Mouse (Mus musculus) splenic B cell, adult 2 months (primary cell): Measurements from ENCODE around the gene Lrit3.
A peak's percentile ranks its signal among the peaks of the same experiment; 100 is the strongest.
"Not testable (repeated sequence)": the region's sequence is repeated elsewhere in the genome, so short reads cannot be mapped to it uniquely, and the experiment has no call there.

Experiments used
- DNase-seq: peaks from one replicate; pipeline ENCODE4 v3.0.0-alpha.2; 2011; ENCODE audit warnings: low read depth, low spot score
- H3K27me3 ChIP-seq: 2 replicates; pipeline ENCODE4 v1.6.1; 2012; ENCODE audit warnings: mild to moderate bottlenecking, low read length, moderate library complexity, mixed read lengths; ENCODE audit not compliant: control insufficient read depth, poor library complexity, insufficient read depth, severe bottlenecking
- H3K36me3 ChIP-seq: 2 replicates; pipeline ENCODE4 v1.6.1; 2012; ENCODE audit warnings: mild to moderate bottlenecking, low read length, moderate library complexity, mixed read lengths; ENCODE audit not compliant: control insufficient read depth, poor library complexity, insufficient read depth, severe bottlenecking

Gene Lrit3

DNA sequence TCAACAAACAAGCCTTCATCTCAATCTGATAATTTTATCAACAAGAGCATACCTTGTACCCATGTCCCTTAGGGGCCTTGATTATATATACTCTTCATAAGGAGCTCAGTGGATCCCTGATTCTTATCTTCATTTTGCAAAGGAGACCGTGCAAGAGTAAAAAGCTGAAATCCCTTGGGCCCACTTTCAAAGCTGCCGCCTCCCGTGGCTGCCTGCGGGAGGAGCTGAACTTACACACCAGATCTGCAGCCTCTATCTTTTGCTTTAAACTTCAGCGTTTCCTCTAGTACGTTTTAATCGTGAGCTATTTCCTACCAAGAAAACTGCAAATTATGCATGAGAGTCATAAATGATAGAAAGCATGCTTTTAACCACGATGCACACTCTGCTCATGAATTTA lies 17.9 kb upstream of the Lrit3 start:
- Histone ChIP-seq H3K27me3 (no peaks in the 10 kb centered on the region), H3K36me3 (no peaks in the 10 kb centered on the region)
- no peak for DNase-seq

DNA sequence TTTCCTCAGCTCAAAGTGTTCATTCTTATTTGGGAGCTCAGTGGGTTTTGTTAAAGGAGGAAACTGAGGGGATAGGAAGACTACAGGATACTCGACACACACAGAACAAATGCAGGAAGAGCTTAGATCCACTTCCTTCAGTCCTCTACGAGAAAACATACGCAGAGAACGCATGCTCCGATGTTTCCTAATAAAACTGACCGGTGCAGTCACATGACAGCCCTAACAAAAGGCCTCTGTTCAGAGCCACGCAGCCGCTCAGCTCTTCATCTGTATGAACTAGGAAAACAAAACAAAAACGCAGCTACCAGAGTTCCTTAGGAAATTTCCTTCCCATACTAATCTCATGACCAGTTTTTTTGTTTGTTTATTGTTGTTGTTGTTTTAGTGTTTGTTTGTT lies 17.0 kb upstream of the Lrit3 start:
- no peak for DNase-seq
- H3K36me3 ChIP-seq = no peaks in the 10 kb centered on the region
- no peaks in the 10 kb centered on the region for H3K27me3 ChIP-seq

GRCm38 (mm10) chr3:129799011-129799410 lies 4.8 kb downstream of the Lrit3 start:
- H3K27me3 ChIP-seq = no peaks in the 10 kb centered on the region
- DNase-seq = no peak

DNA sequence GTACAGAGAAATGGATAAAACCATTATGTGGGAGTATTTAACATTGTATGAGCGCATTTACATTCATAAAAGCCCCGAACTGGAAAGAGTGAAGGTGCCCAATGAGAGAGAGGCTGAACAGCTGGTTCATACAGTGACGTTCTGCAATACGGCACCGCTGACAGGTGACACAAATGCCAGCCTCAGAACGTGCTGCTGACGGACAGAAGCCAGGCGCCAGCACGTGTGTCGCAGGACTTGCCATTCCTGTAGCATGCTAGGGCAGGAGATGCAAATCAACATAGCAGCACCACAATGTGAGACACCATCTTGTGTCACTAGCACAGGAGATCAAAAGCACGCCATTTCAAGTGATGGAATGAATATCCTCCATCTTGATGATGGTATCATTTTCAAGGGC lies 5.3 kb downstream of the Lrit3 start:
- no peak for DNase-seq
- no peaks in the 10 kb centered on the region for H3K27me3 ChIP-seq
- no peaks in the 10 kb centered on the region for H3K36me3 ChIP-seq

More at GRCm38 (mm10) chr3:129799011-129799410, 4.8 kb downstream of the Lrit3 start:
- H3K36me3 ChIP-seq = no peaks in the 10 kb centered on the region

- Histone ChIP-seq H3K27me3 (no peaks in the 10 kb centered on the region), H3K36me3 (no peaks in the 10 kb centered on the region)
- no peak for DNase-seq
Observed at GRCm38 (mm10) chr3:129797341-129797740, 6.5 kb downstream of the Lrit3 start.

DNA sequence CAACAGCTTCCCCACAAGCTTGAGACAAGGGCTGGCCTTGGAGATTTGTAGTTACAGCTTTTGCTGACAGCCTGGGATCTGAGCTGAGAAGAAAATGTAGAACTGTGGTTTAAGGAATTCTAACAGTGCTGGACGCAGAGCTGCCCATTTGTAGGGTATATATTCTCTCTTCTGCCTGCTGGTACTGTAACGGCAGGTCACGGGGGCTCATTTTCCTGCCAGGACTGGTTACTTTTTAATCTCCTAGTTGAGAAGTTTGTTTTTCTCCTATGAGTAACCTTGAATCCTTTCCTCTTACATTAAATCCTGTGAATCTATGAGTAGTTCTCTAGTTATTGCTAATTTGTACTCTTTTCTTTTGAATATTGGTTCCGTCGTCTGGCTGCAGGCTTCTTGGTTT lies 10.0 kb downstream of the Lrit3 start:
- no peak for DNase-seq
- Histone ChIP-seq H3K36me3 (no peaks in the 10 kb centered on the region), H3K27me3 (no peaks in the 10 kb centered on the region)

DNA sequence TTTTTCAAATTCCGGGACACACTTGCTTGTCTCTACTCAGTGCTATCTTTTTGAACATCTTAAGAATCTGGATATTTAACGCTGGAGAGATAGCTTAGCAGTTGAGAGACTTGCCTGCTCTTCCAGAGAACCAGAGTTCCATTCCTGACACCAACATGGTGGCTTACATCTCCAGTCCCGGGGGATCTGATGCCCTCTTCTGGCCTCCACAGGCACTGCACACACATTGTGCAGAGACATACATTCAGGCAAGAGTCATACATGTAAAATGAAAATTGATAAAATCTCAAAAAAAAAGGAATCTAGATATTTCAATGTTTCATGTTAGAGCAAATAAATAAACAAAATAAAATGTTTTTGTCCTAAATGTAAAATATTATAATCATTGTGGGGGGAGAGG lies 21.1 kb downstream of the Lrit3 start:
- H3K36me3 ChIP-seq = no peaks in the 10 kb centered on the region
- no peak for DNase-seq
- H3K27me3 ChIP-seq = no peaks in the 10 kb centered on the region

DNA sequence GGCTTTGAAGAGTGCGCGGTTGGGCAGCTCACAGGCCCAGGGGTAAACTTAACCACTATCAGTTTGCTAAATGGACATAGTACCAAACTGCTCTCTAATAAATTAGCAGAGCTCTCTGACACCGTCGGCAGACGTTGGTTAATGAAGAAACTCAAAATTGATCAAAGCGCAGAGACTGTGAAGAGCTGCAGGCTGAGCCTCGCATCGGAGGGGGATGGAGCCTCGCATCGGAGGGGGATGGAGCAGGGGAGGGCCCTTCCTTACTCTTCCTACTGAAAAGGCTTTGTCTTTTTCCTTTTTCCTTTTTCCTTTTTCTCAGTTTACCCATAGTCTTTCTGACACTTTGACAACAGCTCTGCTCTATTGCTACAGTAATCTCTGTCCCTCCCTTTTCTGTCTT lies 22.4 kb downstream of the Lrit3 start:
- DNase-seq = no peak
- H3K36me3 ChIP-seq = no peaks in the 10 kb centered on the region
- no peaks in the 10 kb centered on the region for H3K27me3 ChIP-seq

DNA sequence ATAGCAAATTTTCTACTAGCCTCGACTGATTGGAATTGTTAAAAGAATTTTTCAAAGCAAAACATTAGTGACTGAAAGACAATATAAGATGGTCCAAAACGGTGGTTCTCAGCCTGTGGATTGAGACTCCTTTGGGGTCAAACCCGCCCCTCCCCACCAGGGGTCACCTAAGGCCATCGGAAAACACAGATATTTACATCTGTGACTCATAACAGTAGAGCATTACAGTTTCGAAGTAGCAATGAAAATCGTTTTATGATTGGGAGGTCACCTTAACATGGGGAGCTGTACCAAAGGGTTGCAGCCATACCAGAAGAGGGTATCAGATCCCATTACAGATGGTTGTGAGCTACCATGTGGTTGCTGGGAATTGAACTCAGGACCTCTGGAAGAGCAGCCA lies 32.6 kb downstream of the Lrit3 start:
- no peaks in the 10 kb centered on the region for H3K27me3 ChIP-seq
- DNase-seq = no peak
- no peaks in the 10 kb centered on the region for H3K36me3 ChIP-seq

DNA sequence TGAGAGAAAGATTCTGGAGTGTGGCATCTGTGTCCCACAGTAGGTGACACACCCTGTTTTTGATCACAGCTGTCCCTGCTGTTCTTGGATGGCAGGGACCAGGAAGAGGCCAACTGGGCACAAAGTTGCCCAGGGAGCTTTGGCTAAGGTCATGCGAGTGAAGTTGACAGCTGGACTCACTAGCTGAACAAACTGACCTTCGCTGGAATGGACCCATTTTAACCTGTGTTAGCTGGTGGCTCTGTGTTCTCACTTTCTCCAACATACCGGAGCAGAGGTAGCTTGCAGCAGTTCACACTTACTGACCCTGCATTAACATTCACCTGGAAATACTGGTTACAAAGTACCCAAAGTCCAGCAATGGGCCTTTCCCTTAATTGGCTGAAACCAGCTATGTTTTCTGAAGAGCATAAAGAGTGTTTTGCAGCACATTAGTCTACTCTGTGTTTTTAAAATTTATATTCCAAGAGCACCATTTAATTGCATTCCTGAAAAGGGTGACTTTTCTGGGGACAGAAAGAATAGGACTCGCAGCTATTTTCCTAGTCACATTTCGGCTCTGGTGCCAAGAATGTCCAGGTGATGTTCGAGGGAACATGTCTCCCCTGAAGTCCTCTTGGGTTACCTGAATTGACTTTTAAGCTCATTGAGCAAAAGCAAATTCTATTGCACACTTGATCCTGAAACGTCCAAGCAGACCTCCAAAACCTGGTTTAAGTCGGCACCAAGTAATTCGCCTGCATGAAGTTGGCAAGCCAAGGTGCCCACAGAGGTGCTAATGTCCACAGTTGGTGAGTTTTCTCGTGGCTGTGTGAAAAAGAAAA lies 36.6 kb downstream of the Lrit3 start:
- H3K36me3 ChIP-seq = no peaks in the 10 kb centered on the region
- no peak for DNase-seq
- no peaks in the 10 kb centered on the region for H3K27me3 ChIP-seq

DNA sequence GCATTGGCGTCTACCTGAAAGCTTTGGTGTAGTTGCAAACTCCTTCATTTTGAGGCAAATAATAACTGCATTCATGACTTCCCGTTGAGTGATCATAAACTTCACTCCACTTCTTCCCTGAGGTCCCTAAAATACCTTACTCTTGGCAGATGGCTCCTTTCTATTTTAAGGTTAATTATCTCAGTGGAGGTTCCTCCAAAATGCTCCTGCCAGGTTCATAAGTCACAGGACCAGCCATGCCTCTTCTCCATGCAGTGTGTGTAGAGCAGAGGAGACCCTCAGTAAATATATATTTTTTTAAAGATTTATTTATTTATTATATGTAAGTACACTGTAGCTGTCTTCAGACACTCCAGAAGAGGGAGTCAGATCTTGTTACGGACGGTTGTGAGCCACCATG lies 37.7 kb downstream of the Lrit3 start:
- Histone ChIP-seq H3K36me3 (no peaks in the 10 kb centered on the region), H3K27me3 (no peaks in the 10 kb centered on the region)
- DNase-seq = no peak

DNA sequence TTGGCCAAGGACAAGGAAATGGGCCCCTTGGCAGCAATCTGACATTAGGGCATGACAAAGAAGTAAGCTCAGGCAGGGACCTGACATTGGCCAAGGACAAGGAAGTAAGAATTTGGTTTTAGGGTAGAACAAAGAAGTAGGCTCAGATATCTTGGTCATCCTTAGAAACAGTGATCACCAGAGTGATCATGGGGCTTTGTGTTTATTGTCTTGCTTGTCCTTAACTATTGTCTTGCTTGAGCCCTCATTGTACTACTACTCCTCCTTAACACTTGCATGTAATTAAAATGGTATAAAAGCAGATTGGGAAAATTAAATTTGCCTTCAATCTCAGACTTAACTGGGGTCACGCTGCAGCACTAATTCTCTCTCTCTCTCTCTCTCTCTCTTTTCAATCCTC lies 46.2 kb downstream of the Lrit3 start:
- not testable (repeated sequence) for H3K36me3 ChIP-seq, DNase-seq, H3K27me3 ChIP-seq

- H3K36me3 ChIP-seq = no peaks in the 10 kb centered on the region
- no peaks in the 10 kb centered on the region for H3K27me3 ChIP-seq
- no peak for DNase-seq
Observed at GRCm38 (mm10) chr3:129754650-129755604, 48.9 kb downstream of the Lrit3 start, which contains the start of gene Egf. Gene Egf, minus strand, starts transcription at chr3:129755316.

DNA sequence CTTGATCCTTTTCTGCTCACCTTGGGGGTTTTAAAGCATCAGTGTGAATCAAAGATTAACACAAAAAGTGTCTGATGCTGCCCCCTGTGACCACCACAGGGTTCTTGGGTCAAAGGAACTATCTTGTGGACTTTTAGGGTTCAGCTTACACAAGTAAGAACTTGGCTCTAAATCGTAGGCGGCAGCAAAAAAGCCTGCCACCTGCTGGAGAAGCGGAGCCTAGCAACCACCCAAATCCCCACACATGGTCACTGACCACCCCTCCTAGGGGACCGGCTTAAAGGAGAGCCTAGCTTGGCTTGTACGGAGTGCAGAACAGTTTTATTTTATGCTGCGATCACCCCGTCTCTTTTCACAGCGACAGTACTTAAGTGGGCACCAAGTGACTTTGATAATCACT lies 59.0 kb downstream of the Lrit3 start:
- H3K36me3 ChIP-seq = no peaks in the 10 kb centered on the region
- no peaks in the 10 kb centered on the region for H3K27me3 ChIP-seq
- peak; percentile 52 for DNase-seq

DNA sequence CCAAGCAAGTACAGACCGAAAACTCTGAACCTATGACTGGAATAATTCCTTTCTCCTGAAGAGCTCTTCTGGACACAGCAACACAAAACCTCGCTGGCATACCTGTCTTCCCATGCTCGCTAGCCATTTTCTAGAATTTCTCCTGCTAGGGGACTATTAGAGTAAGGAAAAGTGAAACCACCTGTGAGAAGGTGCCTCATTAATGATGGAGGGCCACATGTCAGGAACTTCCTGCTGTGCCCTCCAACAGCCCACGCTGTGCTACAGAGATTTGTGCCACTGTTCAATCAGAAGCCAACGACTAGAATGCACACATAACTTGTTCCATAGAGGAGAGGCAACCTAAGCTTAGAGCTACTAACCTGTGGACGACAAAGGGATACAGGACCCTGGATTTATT lies 61.0 kb downstream of the Lrit3 start:
- H3K36me3 ChIP-seq = no peaks in the 10 kb centered on the region
- no peaks in the 10 kb centered on the region for H3K27me3 ChIP-seq
- DNase-seq = no peak
